Mouse (Mus musculus): ENCODE data around the gene Icam4. TPM values are rescaled to one million over a fixed set of nuclear protein-coding genes. Genes with fewer than 3 reads are reported as not detected.

The Icam4 gene
- polyA plus RNA-seq, 1 experiment from 2014 or later: 0.50 TPM

- H3K4me2 ChIP-seq (replicated peaks; ENCODE audit: low read depth): no peak overlapping the region
- no peaks in the 10 kb centered on the region for H3K27me3 ChIP-seq (ENCODE audit: control insufficient read depth, insufficient read depth, low read length)
- no peaks in the 10 kb centered on the region for H3K36me3 ChIP-seq (ENCODE audit: control insufficient read depth, insufficient read depth, low read length)
- H3K4me3 ChIP-seq (ENCODE audit: low read depth, low read length): no peak overlapping the region
- no peak overlapping the region for H3K27ac ChIP-seq (replicated peaks)
- 80% methylated on average over 3 of the region's 3 CpGs for WGBS
- H3K4me1 ChIP-seq (replicated peaks; ENCODE audit: control insufficient read depth, insufficient read depth): no peaks in the 10 kb centered on the region
- no peak for TF ChIP-seq EP300 (optimal IDR thresholded peaks at IDR 0.05)
- TF ChIP-seq CTCF (IDR thresholded peaks at IDR 0.05; ENCODE audit: low read depth): no peak
- no peak for ATAC-seq (ENCODE audit: low FRiP score, low TSS enrichment)
- no peaks in the 10 kb centered on the region for H3K9me3 ChIP-seq (ENCODE audit: control insufficient read depth, low read length)
- no peak for DNase-seq (ENCODE audit: low spot score)
- no peak overlapping the region for H3K9ac ChIP-seq (ENCODE audit: low read length)
Measured at GRCm38 (mm10) chr9:21021363-21021762, 7.8 kb upstream of the Icam4 start.

- no peaks in the 10 kb centered on the region for H3K9me3 ChIP-seq (ENCODE audit: control insufficient read depth, low read length)
- 39% methylated on average over 6 of the region's 6 CpGs for WGBS
- no peaks in the 10 kb centered on the region for H3K4me1 ChIP-seq (replicated peaks; ENCODE audit: control insufficient read depth, insufficient read depth)
Measured at GRCm38 (mm10) chr9:21022288-21022687, 6.9 kb upstream of the Icam4 start.

GRCm38 (mm10) chr9:21022726-21023125, 6.4 kb upstream of the Icam4 start:
- H3K9ac ChIP-seq (ENCODE audit: low read length): no peak overlapping the region
- H3K9me3 ChIP-seq (ENCODE audit: control insufficient read depth, low read length): no peaks in the 10 kb centered on the region
- no peak overlapping the region for H3K4me2 ChIP-seq (replicated peaks; ENCODE audit: low read depth)
- no peak overlapping the region for H3K27ac ChIP-seq (replicated peaks)
- TF ChIP-seq CTCF (IDR thresholded peaks at IDR 0.05; ENCODE audit: low read depth) (peak; percentile 51), EP300 (optimal IDR thresholded peaks at IDR 0.05) (no peak)
- ATAC-seq (ENCODE audit: low FRiP score, low TSS enrichment) (no peak), DNase-seq (ENCODE audit: low spot score) (no peak)
- H3K4me1 ChIP-seq (replicated peaks; ENCODE audit: control insufficient read depth, insufficient read depth): no peaks in the 10 kb centered on the region
- no peaks in the 10 kb centered on the region for H3K27me3 ChIP-seq (ENCODE audit: control insufficient read depth, insufficient read depth, low read length)
- no peaks in the 10 kb centered on the region for H3K36me3 ChIP-seq (ENCODE audit: control insufficient read depth, insufficient read depth, low read length)
- 83% methylated on average over 1 of the region's 1 CpGs for WGBS
- H3K4me3 ChIP-seq (ENCODE audit: low read depth, low read length): no peak overlapping the region

More at GRCm38 (mm10) chr9:21022288-21022687, 6.9 kb upstream of the Icam4 start:
- Histone ChIP-seq H3K9ac (ENCODE audit: low read length) (no peak overlapping the region), H3K4me2 (replicated peaks; ENCODE audit: low read depth) (no peak overlapping the region), H3K4me3 (ENCODE audit: low read depth, low read length) (no peak overlapping the region), H3K36me3 (ENCODE audit: control insufficient read depth, insufficient read depth, low read length) (no peaks in the 10 kb centered on the region), H3K27me3 (ENCODE audit: control insufficient read depth, insufficient read depth, low read length) (no peaks in the 10 kb centered on the region), H3K27ac (replicated peaks) (no peak overlapping the region)
- TF ChIP-seq CTCF (IDR thresholded peaks at IDR 0.05; ENCODE audit: low read depth): no peak
- no peak for TF ChIP-seq EP300 (optimal IDR thresholded peaks at IDR 0.05)
- ATAC-seq (ENCODE audit: low FRiP score, low TSS enrichment) (no peak), DNase-seq (ENCODE audit: low spot score) (no peak)

- no peak overlapping the region for H3K4me3 ChIP-seq (ENCODE audit: low read depth, low read length)
- no peaks in the 10 kb centered on the region for H3K27me3 ChIP-seq (ENCODE audit: control insufficient read depth, insufficient read depth, low read length)
- H3K4me1 ChIP-seq (replicated peaks; ENCODE audit: control insufficient read depth, insufficient read depth): 0 out of 2 replicates have a peak, but pooled peaks cover 3% of the 10 kb centered on the region
- H3K27ac ChIP-seq (replicated peaks): peak overlapping the region; percentile 78
- DNase-seq (ENCODE audit: low spot score) (peak; percentile 64), ATAC-seq (ENCODE audit: low FRiP score, low TSS enrichment) (peak; percentile 71)
- H3K4me2 ChIP-seq (replicated peaks; ENCODE audit: low read depth): 0 out of 2 replicates have a peak overlapping the region, but pooled peaks have one; percentile 11
- 43% methylated on average over 19 of the region's 19 CpGs for WGBS
- H3K9me3 ChIP-seq (ENCODE audit: control insufficient read depth, low read length): no peaks in the 10 kb centered on the region
- H3K36me3 ChIP-seq (ENCODE audit: control insufficient read depth, insufficient read depth, low read length): no peaks in the 10 kb centered on the region
- 0 out of 2 replicates have a peak overlapping the region, but pooled peaks have one; percentile 8 for H3K9ac ChIP-seq (ENCODE audit: low read length)
- TF ChIP-seq CTCF (IDR thresholded peaks at IDR 0.05; ENCODE audit: low read depth) (no peak), EP300 (optimal IDR thresholded peaks at IDR 0.05) (no peak)
Measured at GRCm38 (mm10) chr9:21025258-21025810, 3.8 kb upstream of the Icam4 start.

GRCm38 (mm10) chr9:21026849-21027248, 2.3 kb upstream of the Icam4 start:
- Histone ChIP-seq H3K4me1 (replicated peaks; ENCODE audit: control insufficient read depth, insufficient read depth) (0 out of 2 replicates have a peak, but pooled peaks cover 3% of the 10 kb centered on the region), H3K9me3 (ENCODE audit: control insufficient read depth, low read length) (no peaks in the 10 kb centered on the region), H3K4me3 (ENCODE audit: low read depth, low read length) (no peak overlapping the region), H3K9ac (ENCODE audit: low read length) (no peak overlapping the region), H3K36me3 (ENCODE audit: control insufficient read depth, insufficient read depth, low read length) (no peaks in the 10 kb centered on the region), H3K27ac (replicated peaks) (no peak overlapping the region), H3K27me3 (ENCODE audit: control insufficient read depth, insufficient read depth, low read length) (no peaks in the 10 kb centered on the region), H3K4me2 (replicated peaks; ENCODE audit: low read depth) (no peak overlapping the region)
- ATAC-seq (ENCODE audit: low FRiP score, low TSS enrichment) (no peak), DNase-seq (ENCODE audit: low spot score) (no peak)
- 62% methylated on average over 12 of the region's 12 CpGs for WGBS
- no peak for TF ChIP-seq CTCF (IDR thresholded peaks at IDR 0.05; ENCODE audit: low read depth)
- TF ChIP-seq EP300 (optimal IDR thresholded peaks at IDR 0.05): no peak

GRCm38 (mm10) chr9:21027774-21028290, 1.3 kb upstream of the Icam4 start:
- DNase-seq (ENCODE audit: low spot score): no peak
- H3K9ac ChIP-seq (ENCODE audit: low read length): no peak overlapping the region
- no peak overlapping the region for H3K4me3 ChIP-seq (ENCODE audit: low read depth, low read length)
- H3K36me3 ChIP-seq (ENCODE audit: control insufficient read depth, insufficient read depth, low read length): no peaks in the 10 kb centered on the region
- 0 out of 2 replicates have a peak, but pooled peaks cover 3% of the 10 kb centered on the region for H3K4me1 ChIP-seq (replicated peaks; ENCODE audit: control insufficient read depth, insufficient read depth)
- WGBS: 71% methylated on average over 8 of the region's 8 CpGs
- peaks cover 5% of the 10 kb centered on the region; the same call in 1 of the 2 replicates for H3K27me3 ChIP-seq (ENCODE audit: control insufficient read depth, insufficient read depth, low read length)
- H3K27ac ChIP-seq (replicated peaks): no peak overlapping the region
- no peak for ATAC-seq (ENCODE audit: low FRiP score, low TSS enrichment)
- no peak overlapping the region for H3K4me2 ChIP-seq (replicated peaks; ENCODE audit: low read depth)
- H3K9me3 ChIP-seq (ENCODE audit: control insufficient read depth, low read length): no peaks in the 10 kb centered on the region
- TF ChIP-seq CTCF (IDR thresholded peaks at IDR 0.05; ENCODE audit: low read depth): no peak
- TF ChIP-seq EP300 (optimal IDR thresholded peaks at IDR 0.05): no peak
